Mouse (Mus musculus): ENCODE data around the gene Klhdc7a. TPM values are rescaled to one million over a fixed set of nuclear protein-coding genes. Genes with fewer than 3 reads are reported as not detected.
"Not testable (repeated sequence)": the region's sequence is repeated elsewhere in the genome, so short reads cannot be mapped to it uniquely, and the experiment has no call there.

The Klhdc7a gene
- polyA plus RNA-seq, 1 experiment from 2014 or later: 0.61 TPM

- H3K4me1 ChIP-seq (replicated peaks): peaks cover 35% of the 10 kb centered on the region
- no peak overlapping the region for H3K4me2 ChIP-seq
- H3K9ac ChIP-seq: no peak overlapping the region
- WGBS: 5% methylated on average over 5 of the region's 5 CpGs
- H3K27ac ChIP-seq: peak overlapping the region; percentile 48; the same call in 1 of the 2 replicates
- no peaks in the 10 kb centered on the region for H3K36me3 ChIP-seq
- no peaks in the 10 kb centered on the region for H3K9me3 ChIP-seq
- H3K4me3 ChIP-seq: no peak overlapping the region
- ATAC-seq (ENCODE audit: low FRiP score): no peak
- 0 out of 2 replicates have a peak, but pooled peaks cover 2% of the 10 kb centered on the region for H3K27me3 ChIP-seq
Observed at GRCm38 (mm10) chr4:139977308-139977781, 9.5 kb upstream of the Klhdc7a start.

GRCm38 (mm10) chr4:139974506-139974905 lies 6.7 kb upstream of the Klhdc7a start:
- H3K27ac ChIP-seq: peak overlapping the region; percentile 24
- H3K4me2 ChIP-seq: no peak overlapping the region
- no peak overlapping the region for H3K4me3 ChIP-seq
- ATAC-seq (ENCODE audit: low FRiP score): no peak
- peaks cover 29% of the 10 kb centered on the region for H3K4me1 ChIP-seq (replicated peaks)
- no peak overlapping the region for H3K9ac ChIP-seq
- no peaks in the 10 kb centered on the region for H3K9me3 ChIP-seq
- 0 out of 2 replicates have a peak, but pooled peaks cover 5% of the 10 kb centered on the region for H3K27me3 ChIP-seq
- H3K36me3 ChIP-seq: no peaks in the 10 kb centered on the region
- WGBS: 33% methylated on average over 7 of the region's 7 CpGs

- H3K9ac ChIP-seq: 0 out of 2 replicates have a peak overlapping the region, but pooled peaks have one; percentile 8
- peaks cover 27% of the 10 kb centered on the region; the same call in 1 of the 2 replicates for H3K27me3 ChIP-seq
- H3K27ac ChIP-seq: peak overlapping the region; percentile 30; the same call in 1 of the 2 replicates
- H3K36me3 ChIP-seq: no peaks in the 10 kb centered on the region
- ATAC-seq (ENCODE audit: low FRiP score): no peak
- no peak overlapping the region for H3K4me2 ChIP-seq
- H3K9me3 ChIP-seq: no peaks in the 10 kb centered on the region
- no peak overlapping the region for H3K4me3 ChIP-seq
- peaks cover 14% of the 10 kb centered on the region for H3K4me1 ChIP-seq (replicated peaks)
- 14% methylated on average over 10 of the region's 10 CpGs for WGBS
Observed at GRCm38 (mm10) chr4:139967475-139967891, 343 bp downstream of the Klhdc7a start.

- H3K4me2 ChIP-seq: no peak overlapping the region
- H3K36me3 ChIP-seq: no peaks in the 10 kb centered on the region
- peaks cover 14% of the 10 kb centered on the region for H3K4me1 ChIP-seq (replicated peaks)
- 0 out of 2 replicates have a peak overlapping the region, but pooled peaks have one; percentile 8 for H3K9ac ChIP-seq
- WGBS: 47% methylated on average over 3 of the region's 3 CpGs
- ATAC-seq (ENCODE audit: low FRiP score): no peak
- no peak overlapping the region for H3K4me3 ChIP-seq
- peak overlapping the region; percentile 23; the same call in 1 of the 2 replicates for H3K27ac ChIP-seq
- no peaks in the 10 kb centered on the region for H3K9me3 ChIP-seq
- peaks cover 27% of the 10 kb centered on the region; the same call in 1 of the 2 replicates for H3K27me3 ChIP-seq
Observed at GRCm38 (mm10) chr4:139966981-139967380, 845 bp downstream of the Klhdc7a start.

GRCm38 (mm10) chr4:139965596-139966185 lies 2.1 kb downstream of the Klhdc7a start:
- H3K36me3 ChIP-seq: no peaks in the 10 kb centered on the region
- H3K27me3 ChIP-seq: peaks cover 27% of the 10 kb centered on the region; the same call in 1 of the 2 replicates
- no peak for ATAC-seq (ENCODE audit: low FRiP score)
- H3K9me3 ChIP-seq: no peaks in the 10 kb centered on the region
- no peak overlapping the region for H3K27ac ChIP-seq
- H3K9ac ChIP-seq: no peak overlapping the region
- H3K4me1 ChIP-seq (replicated peaks): peaks cover 16% of the 10 kb centered on the region
- H3K4me3 ChIP-seq: no peak overlapping the region
- H3K4me2 ChIP-seq: no peak overlapping the region
- WGBS: 95% methylated on average over 28 of the region's 28 CpGs

GRCm38 (mm10) chr4:139964406-139964805 lies 3.4 kb downstream of the Klhdc7a start:
- Histone ChIP-seq H3K9me3 (no peaks in the 10 kb centered on the region), H3K9ac (no peak overlapping the region), H3K27ac (no peak overlapping the region), H3K4me1 (replicated peaks) (peaks cover 26% of the 10 kb centered on the region), H3K36me3 (no peaks in the 10 kb centered on the region), H3K4me2 (no peak overlapping the region), H3K4me3 (no peak overlapping the region), H3K27me3 (peaks cover 24% of the 10 kb centered on the region; the same call in 1 of the 2 replicates)
- no peak for ATAC-seq (ENCODE audit: low FRiP score)
- 73% methylated on average over 5 of the region's 5 CpGs for WGBS

GRCm38 (mm10) chr4:139963911-139964310 lies 3.9 kb downstream of the Klhdc7a start:
- H3K9ac ChIP-seq: no peak overlapping the region
- H3K36me3 ChIP-seq: no peaks in the 10 kb centered on the region
- peaks cover 26% of the 10 kb centered on the region for H3K4me1 ChIP-seq (replicated peaks)
- 88% methylated on average over 5 of the region's 5 CpGs for WGBS
- no peaks in the 10 kb centered on the region for H3K9me3 ChIP-seq
- H3K27me3 ChIP-seq: peaks cover 24% of the 10 kb centered on the region; the same call in 1 of the 2 replicates
- H3K27ac ChIP-seq: no peak overlapping the region
- ATAC-seq (ENCODE audit: low FRiP score): no peak
- H3K4me2 ChIP-seq: no peak overlapping the region
- no peak overlapping the region for H3K4me3 ChIP-seq

- Histone ChIP-seq H3K36me3 (no peaks in the 10 kb centered on the region), H3K4me1 (replicated peaks) (peaks cover 23% of the 10 kb centered on the region), H3K9ac (peak overlapping the region; percentile 43; the same call in 1 of the 2 replicates), H3K4me3 (no peak overlapping the region), H3K27me3 (peaks cover 24% of the 10 kb centered on the region; the same call in 1 of the 2 replicates), H3K27ac (no peak overlapping the region), H3K4me2 (no peak overlapping the region), H3K9me3 (no peaks in the 10 kb centered on the region)
- ATAC-seq (ENCODE audit: low FRiP score): no peak
- WGBS: 67% methylated on average over 8 of the region's 8 CpGs
Observed at GRCm38 (mm10) chr4:139963059-139963458, 4.8 kb downstream of the Klhdc7a start.

GRCm38 (mm10) chr4:139961816-139962215 lies 6.0 kb downstream of the Klhdc7a start:
- Histone ChIP-seq H3K27ac (no peak overlapping the region), H3K4me3 (no peak overlapping the region)
- no peak for ATAC-seq (ENCODE audit: low FRiP score)

GRCm38 (mm10) chr4:139961329-139961728 lies 6.5 kb downstream of the Klhdc7a start:
- ATAC-seq (ENCODE audit: low FRiP score); H3K9ac ChIP-seq; H3K36me3 ChIP-seq; H3K4me3 ChIP-seq; H3K4me2 ChIP-seq; H3K27ac ChIP-seq; H3K27me3 ChIP-seq; H3K9me3 ChIP-seq: not testable (repeated sequence)
- peaks cover 11% of the 10 kb centered on the region for H3K4me1 ChIP-seq (replicated peaks)
- WGBS: 94% methylated on average over 11 of the region's 11 CpGs

More at GRCm38 (mm10) chr4:139961816-139962215, 6.0 kb downstream of the Klhdc7a start:
- H3K9me3 ChIP-seq: no peaks in the 10 kb centered on the region
- H3K36me3 ChIP-seq: no peaks in the 10 kb centered on the region
- no peak overlapping the region for H3K9ac ChIP-seq
- no peak overlapping the region for H3K4me2 ChIP-seq
- H3K27me3 ChIP-seq: peaks cover 11% of the 10 kb centered on the region; the same call in 1 of the 2 replicates
- 90% methylated on average over 8 of the region's 8 CpGs for WGBS
- H3K4me1 ChIP-seq (replicated peaks): peaks cover 11% of the 10 kb centered on the region

GRCm38 (mm10) chr4:139960724-139961315 lies 7.0 kb downstream of the Klhdc7a start:
- H3K9ac ChIP-seq: no peak overlapping the region
- peaks cover 11% of the 10 kb centered on the region for H3K4me1 ChIP-seq (replicated peaks)
- no peak overlapping the region for H3K4me3 ChIP-seq
- no peaks in the 10 kb centered on the region for H3K9me3 ChIP-seq
- ATAC-seq (ENCODE audit: low FRiP score): no peak
- no peak overlapping the region for H3K4me2 ChIP-seq
- H3K36me3 ChIP-seq: no peaks in the 10 kb centered on the region
- no peak overlapping the region for H3K27ac ChIP-seq
- H3K27me3 ChIP-seq: 0 out of 2 replicates have a peak, but pooled peaks cover 7% of the 10 kb centered on the region
- 75% methylated on average over 10 of the region's 10 CpGs for WGBS

- Histone ChIP-seq H3K27ac (no peak overlapping the region), H3K4me2 (no peak overlapping the region), H3K4me1 (replicated peaks) (peaks cover 11% of the 10 kb centered on the region), H3K4me3 (no peak overlapping the region), H3K36me3 (no peaks in the 10 kb centered on the region), H3K9ac (no peak overlapping the region), H3K9me3 (no peaks in the 10 kb centered on the region), H3K27me3 (0 out of 2 replicates have a peak, but pooled peaks cover 4% of the 10 kb centered on the region)
- WGBS: 64% methylated on average over 12 of the region's 12 CpGs
- no peak for ATAC-seq (ENCODE audit: low FRiP score)
Observed at GRCm38 (mm10) chr4:139960086-139960713, 7.6 kb downstream of the Klhdc7a start.

Data from hindbrain, embryonic 13.5 days (tissue).